Mouse (Mus musculus) layer of hippocampus, adult 9-10 months (tissue): Measurements from ENCODE around the gene Lrwd1.
"Not testable (repeated sequence)": the region's sequence is repeated elsewhere in the genome, so short reads cannot be mapped to it uniquely, and the experiment has no call there.

Experiments used
- DNase-seq: peaks from one replicate; pipeline ENCODE4 v3.0.0; 2022; ENCODE audit warnings: low spot score

Gene Lrwd1

GRCm38 (mm10) chr5:136135571-136136291 is at the start of gene Lrwd1, which contains the start of gene Alkbh4:
TSS of gene Lrwd1 (minus strand) at chr5:136136074.
TSS of gene Alkbh4 (plus strand) at chr5:136136146.
- DNase-seq: peak; percentile 79

GRCm38 (mm10) chr5:136183766-136184165 is 47.9 kb upstream of the Lrwd1 start:
- DNase-seq: no peak

GRCm38 (mm10) chr5:136182830-136183229 is 47.0 kb upstream of the Lrwd1 start:
- no peak for DNase-seq

- DNase-seq: no peak
These were observed 46.2 kb upstream of the Lrwd1 start for GRCm38 (mm10) chr5:136182049-136182448.

GRCm38 (mm10) chr5:136181197-136181596 is 45.3 kb upstream of the Lrwd1 start:
- DNase-seq: no peak

- DNase-seq: no peak
These were observed 43.7 kb upstream of the Lrwd1 start for GRCm38 (mm10) chr5:136179594-136179993.

GRCm38 (mm10) chr5:136173606-136174463 is 38.0 kb upstream of the Lrwd1 start:
- no peak for DNase-seq

- no peak for DNase-seq
These were observed 37.1 kb upstream of the Lrwd1 start for GRCm38 (mm10) chr5:136172939-136173338.

GRCm38 (mm10) chr5:136171363-136172341 is 35.8 kb upstream of the Lrwd1 start:
- DNase-seq: no peak

- peak; percentile 69 for DNase-seq
These were observed 34.9 kb upstream of the Lrwd1 start, which contains the start of gene Orai2 for GRCm38 (mm10) chr5:136170512-136171362. TSS of gene Orai2 (minus strand) at chr5:136170713.

- DNase-seq: no peak
These were observed 34.0 kb upstream of the Lrwd1 start for GRCm38 (mm10) chr5:136169626-136170511.

- no peak for DNase-seq
These were observed 32.2 kb upstream of the Lrwd1 start for GRCm38 (mm10) chr5:136168071-136168470.

- no peak for DNase-seq
These were observed 31.4 kb upstream of the Lrwd1 start for GRCm38 (mm10) chr5:136167296-136167695.

- no peak for DNase-seq
These were observed 29.4 kb upstream of the Lrwd1 start for GRCm38 (mm10) chr5:136165246-136165645.

GRCm38 (mm10) chr5:136163807-136164474 is 28.1 kb upstream of the Lrwd1 start:
- no peak for DNase-seq

GRCm38 (mm10) chr5:136160084-136160483 is 24.2 kb upstream of the Lrwd1 start:
- DNase-seq: not testable (repeated sequence)

- no peak for DNase-seq
These were observed 19.5 kb upstream of the Lrwd1 start for GRCm38 (mm10) chr5:136155399-136155798.

- DNase-seq: no peak
These were observed 16.5 kb upstream of the Lrwd1 start for GRCm38 (mm10) chr5:136152365-136152764.

- not testable (repeated sequence) for DNase-seq
These were observed 13.3 kb upstream of the Lrwd1 start for GRCm38 (mm10) chr5:136149134-136149576.
